Mouse (Mus musculus): Measurements from ENCODE around the gene Krtdap. TPM values are rescaled to one million over a fixed set of nuclear protein-coding genes. Genes with fewer than 3 reads are reported as not detected.
"Not testable (repeated sequence)": the region's sequence is repeated elsewhere in the genome, so short reads cannot be mapped to it uniquely, and the experiment has no call there.

The Krtdap gene
- polyA plus RNA-seq, 1 experiment: not detected

GRCm38 (mm10) chr7:30821532-30821931 is 33.8 kb downstream of the Krtdap start:
- Histone ChIP-seq H3K79me3 (ENCODE audit: low read depth) (no peaks in the 10 kb centered on the region), H3K79me2 (ENCODE audit: control insufficient read depth, insufficient read depth) (no peaks in the 10 kb centered on the region), H3ac (ENCODE audit: control insufficient read depth, insufficient read length, low read depth) (no peak overlapping the region), H3K4me3 (ENCODE audit: insufficient read depth, poor library complexity, severe bottlenecking) (no peak overlapping the region), H3K27me3 (ENCODE audit: control insufficient read depth, insufficient read depth, insufficient read length) (peaks cover 42% of the 10 kb centered on the region), H3K36me3 (ENCODE audit: control insufficient read depth, insufficient read depth) (no peaks in the 10 kb centered on the region)
- TF ChIP-seq USF1 (IDR thresholded peaks at IDR 0.05; ENCODE audit: low read depth) (no peak), MAX (IDR thresholded peaks at IDR 0.05) (no peak), MYOD1 (IDR thresholded peaks at IDR 0.05; ENCODE audit: control insufficient read depth, insufficient read length, low read depth) (no peak), CEBPB (IDR thresholded peaks at IDR 0.05; ENCODE audit: low read depth) (no peak), MYOG (IDR thresholded peaks at IDR 0.05; ENCODE audit: control insufficient read depth, extremely low read depth, insufficient read length) (no peak), CTCF (IDR thresholded peaks at IDR 0.05; ENCODE audit: control insufficient read depth, insufficient read depth, insufficient read length) (no peak), FOSL1 (IDR thresholded peaks at IDR 0.05; ENCODE audit: insufficient read depth, low read length, poor library complexity, severe bottlenecking) (no peak)

DNA sequence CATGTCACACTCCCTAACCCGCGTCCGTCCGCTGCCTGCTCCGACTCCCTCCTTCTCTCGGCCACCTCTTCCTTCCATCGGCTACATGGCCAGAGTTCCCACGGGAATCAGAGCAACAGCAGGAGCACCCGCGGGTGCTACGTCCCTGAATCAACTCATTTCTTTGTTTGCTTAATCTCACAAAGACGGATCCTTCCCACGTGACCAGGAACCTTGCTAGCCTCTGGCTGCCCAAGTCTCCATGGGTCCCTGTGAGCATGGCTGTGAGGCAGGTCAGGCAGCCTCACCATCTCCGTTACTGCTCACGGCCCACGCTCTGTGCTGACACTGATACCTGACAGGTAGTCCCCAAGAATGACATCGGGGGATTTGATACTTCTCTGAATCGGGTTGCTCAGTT is 36.0 kb downstream of the Krtdap start, which contains the start of gene Ffar2:
Ffar2 (minus strand) TSS at position 101 of the 400 bp plus-strand sequence.
- H3K4me3 ChIP-seq (ENCODE audit: insufficient read depth, poor library complexity, severe bottlenecking): no peak within 1 kb of the TSS
- H3K27me3 ChIP-seq (ENCODE audit: control insufficient read depth, insufficient read depth, insufficient read length): peaks cover 28% of the 10 kb centered on the region
- H3ac ChIP-seq (ENCODE audit: control insufficient read depth, insufficient read length, low read depth): no peak within 1 kb of the TSS
- no peaks in the 10 kb centered on the region for H3K79me2 ChIP-seq (ENCODE audit: control insufficient read depth, insufficient read depth)
- H3K36me3 ChIP-seq (ENCODE audit: control insufficient read depth, insufficient read depth): no peaks in the 10 kb centered on the region
- no peaks in the 10 kb centered on the region for H3K79me3 ChIP-seq (ENCODE audit: low read depth)
- TF ChIP-seq CEBPB (IDR thresholded peaks at IDR 0.05; ENCODE audit: low read depth): no peak
- no peak for TF ChIP-seq MYOD1 (IDR thresholded peaks at IDR 0.05; ENCODE audit: control insufficient read depth, insufficient read length, low read depth)
- no peak for TF ChIP-seq CTCF (IDR thresholded peaks at IDR 0.05; ENCODE audit: control insufficient read depth, insufficient read depth, insufficient read length)
- no peak for TF ChIP-seq FOSL1 (IDR thresholded peaks at IDR 0.05; ENCODE audit: insufficient read depth, low read length, poor library complexity, severe bottlenecking)
- no peak for TF ChIP-seq USF1 (IDR thresholded peaks at IDR 0.05; ENCODE audit: low read depth)
- no peak for TF ChIP-seq MYOG (IDR thresholded peaks at IDR 0.05; ENCODE audit: control insufficient read depth, extremely low read depth, insufficient read length)
- TF ChIP-seq MAX (IDR thresholded peaks at IDR 0.05): no peak

DNA sequence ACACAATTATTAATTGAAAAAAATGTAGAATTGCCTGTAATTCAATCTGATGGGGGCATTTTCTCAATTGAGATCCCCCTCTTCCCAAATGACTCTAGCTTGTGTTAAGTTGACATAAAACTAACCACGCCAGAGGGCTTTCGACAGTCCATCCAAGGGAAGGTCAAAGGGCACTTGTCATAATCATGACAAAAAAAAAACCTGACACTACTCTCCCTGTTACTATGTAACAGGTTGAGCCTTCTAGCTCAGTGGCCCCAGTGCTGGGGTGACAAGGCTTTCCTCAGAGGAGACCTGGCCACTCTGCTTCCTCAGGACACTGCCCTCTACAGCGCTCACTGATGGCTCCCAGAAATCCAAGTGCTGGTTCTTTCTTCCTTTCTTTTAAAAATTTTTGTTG is 36.6 kb downstream of the Krtdap start:
- TF ChIP-seq USF1 (IDR thresholded peaks at IDR 0.05; ENCODE audit: low read depth) (no peak), CEBPB (IDR thresholded peaks at IDR 0.05; ENCODE audit: low read depth) (no peak), MAX (IDR thresholded peaks at IDR 0.05) (no peak), FOSL1 (IDR thresholded peaks at IDR 0.05; ENCODE audit: insufficient read depth, low read length, poor library complexity, severe bottlenecking) (no peak), MYOD1 (IDR thresholded peaks at IDR 0.05; ENCODE audit: control insufficient read depth, insufficient read length, low read depth) (no peak), MYOG (IDR thresholded peaks at IDR 0.05; ENCODE audit: control insufficient read depth, extremely low read depth, insufficient read length) (no peak), CTCF (IDR thresholded peaks at IDR 0.05; ENCODE audit: control insufficient read depth, insufficient read depth, insufficient read length) (no peak)
- H3K79me2 ChIP-seq (ENCODE audit: control insufficient read depth, insufficient read depth): no peaks in the 10 kb centered on the region
- H3K27me3 ChIP-seq (ENCODE audit: control insufficient read depth, insufficient read depth, insufficient read length): peaks cover 25% of the 10 kb centered on the region
- H3K36me3 ChIP-seq (ENCODE audit: control insufficient read depth, insufficient read depth): no peaks in the 10 kb centered on the region
- no peaks in the 10 kb centered on the region for H3K79me3 ChIP-seq (ENCODE audit: low read depth)
- no peak overlapping the region for H3K4me3 ChIP-seq (ENCODE audit: insufficient read depth, poor library complexity, severe bottlenecking)
- no peak overlapping the region for H3ac ChIP-seq (ENCODE audit: control insufficient read depth, insufficient read length, low read depth)

- H3K79me3 ChIP-seq (ENCODE audit: low read depth): no peaks in the 10 kb centered on the region
- H3K27me3 ChIP-seq (ENCODE audit: control insufficient read depth, insufficient read depth, insufficient read length): peaks cover 12% of the 10 kb centered on the region
- no peak overlapping the region for H3ac ChIP-seq (ENCODE audit: control insufficient read depth, insufficient read length, low read depth)
- H3K4me3 ChIP-seq (ENCODE audit: insufficient read depth, poor library complexity, severe bottlenecking): no peak overlapping the region
- H3K79me2 ChIP-seq (ENCODE audit: control insufficient read depth, insufficient read depth): no peaks in the 10 kb centered on the region
- TF ChIP-seq CEBPB (IDR thresholded peaks at IDR 0.05; ENCODE audit: low read depth) (no peak), MAX (IDR thresholded peaks at IDR 0.05) (no peak), FOSL1 (IDR thresholded peaks at IDR 0.05; ENCODE audit: insufficient read depth, low read length, poor library complexity, severe bottlenecking) (no peak), MYOG (IDR thresholded peaks at IDR 0.05; ENCODE audit: control insufficient read depth, extremely low read depth, insufficient read length) (no peak), CTCF (IDR thresholded peaks at IDR 0.05; ENCODE audit: control insufficient read depth, insufficient read depth, insufficient read length) (no peak), MYOD1 (IDR thresholded peaks at IDR 0.05; ENCODE audit: control insufficient read depth, insufficient read length, low read depth) (no peak), USF1 (IDR thresholded peaks at IDR 0.05; ENCODE audit: low read depth) (no peak)
- H3K36me3 ChIP-seq (ENCODE audit: control insufficient read depth, insufficient read depth): no peaks in the 10 kb centered on the region
Measured at GRCm38 (mm10) chr7:30826660-30827059, 39.0 kb downstream of the Krtdap start.

GRCm38 (mm10) chr7:30828871-30829270 is 41.2 kb downstream of the Krtdap start:
- not testable (repeated sequence) for H3K27me3 ChIP-seq (ENCODE audit: control insufficient read depth, insufficient read depth, insufficient read length); H3ac ChIP-seq (ENCODE audit: control insufficient read depth, insufficient read length, low read depth); H3K4me3 ChIP-seq (ENCODE audit: insufficient read depth, poor library complexity, severe bottlenecking); H3K79me2 ChIP-seq (ENCODE audit: control insufficient read depth, insufficient read depth); H3K79me3 ChIP-seq (ENCODE audit: low read depth); H3K36me3 ChIP-seq (ENCODE audit: control insufficient read depth, insufficient read depth)

DNA sequence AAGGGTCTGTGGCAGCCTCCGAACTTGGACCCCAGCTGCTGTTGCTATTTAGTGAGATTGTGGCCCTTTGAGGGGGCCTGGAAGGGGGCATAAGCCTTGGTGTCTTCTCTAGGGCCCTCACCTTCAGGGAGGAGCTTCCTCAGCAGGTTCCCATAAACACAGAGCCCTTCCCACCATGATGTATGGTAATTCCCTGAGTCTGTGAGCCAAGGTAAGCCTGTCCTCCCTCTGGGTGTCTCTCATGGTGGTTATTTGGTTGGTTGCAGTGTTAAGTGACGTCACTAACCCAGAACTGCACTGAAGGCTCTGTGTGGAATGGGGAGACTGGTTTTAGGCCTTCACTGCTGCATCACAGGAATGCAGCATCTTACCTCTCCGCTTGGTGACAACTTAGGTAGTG is 41.7 kb downstream of the Krtdap start:
- no peaks in the 10 kb centered on the region for H3K79me3 ChIP-seq (ENCODE audit: low read depth)
- H3K79me2 ChIP-seq (ENCODE audit: control insufficient read depth, insufficient read depth): no peaks in the 10 kb centered on the region
- no peak overlapping the region for H3K4me3 ChIP-seq (ENCODE audit: insufficient read depth, poor library complexity, severe bottlenecking)
- no peaks in the 10 kb centered on the region for H3K27me3 ChIP-seq (ENCODE audit: control insufficient read depth, insufficient read depth, insufficient read length)
- no peak overlapping the region for H3ac ChIP-seq (ENCODE audit: control insufficient read depth, insufficient read length, low read depth)
- TF ChIP-seq MYOG (IDR thresholded peaks at IDR 0.05; ENCODE audit: control insufficient read depth, extremely low read depth, insufficient read length) (no peak), MAX (IDR thresholded peaks at IDR 0.05) (no peak), CTCF (IDR thresholded peaks at IDR 0.05; ENCODE audit: control insufficient read depth, insufficient read depth, insufficient read length) (no peak), USF1 (IDR thresholded peaks at IDR 0.05; ENCODE audit: low read depth) (no peak), MYOD1 (IDR thresholded peaks at IDR 0.05; ENCODE audit: control insufficient read depth, insufficient read length, low read depth) (no peak), CEBPB (IDR thresholded peaks at IDR 0.05; ENCODE audit: low read depth) (no peak), FOSL1 (IDR thresholded peaks at IDR 0.05; ENCODE audit: insufficient read depth, low read length, poor library complexity, severe bottlenecking) (no peak)
- H3K36me3 ChIP-seq (ENCODE audit: control insufficient read depth, insufficient read depth): no peaks in the 10 kb centered on the region

Data from C2C12 (cell line).